Mouse (Mus musculus) kidney, adult 2 months (tissue): ENCODE results near the gene Utrn. TPM values are rescaled to one million over a fixed set of nuclear protein-coding genes. Genes with fewer than 3 reads are reported as not detected.

Experiments
- DNase-seq: peaks from one replicate; pipeline ENCODE4 v3.0.0; 2021
- H3K27ac ChIP-seq: fragments of 200-500 bp; 2 replicates; pipeline ENCODE4 v1.5.1; 2012; ENCODE audit warnings: low read depth, low read length, control low read depth, inconsistent platforms; ENCODE audit not compliant: insufficient read depth
- H3K27me3 ChIP-seq: fragments of 200-500 bp; replicated peaks from 2 replicates; pipeline ENCODE4 v1.6.1; 2012; ENCODE audit warnings: mild to moderate bottlenecking, moderate library complexity, low read length, inconsistent platforms; ENCODE audit not compliant: control insufficient read depth, insufficient read depth
- H3K36me3 ChIP-seq: fragments of 200-500 bp; 2 replicates; pipeline ENCODE4 v1.6.1; 2012; ENCODE audit warnings: mild to moderate bottlenecking, moderate library complexity, low read length, inconsistent platforms; ENCODE audit not compliant: control insufficient read depth, insufficient read depth
- H3K4me1 ChIP-seq: fragments of 200-500 bp; 2 replicates; pipeline ENCODE4 v1.6.1; 2011; ENCODE audit warnings: low read length; ENCODE audit not compliant: control insufficient read depth, insufficient read depth
- H3K4me3 ChIP-seq: fragments of 200-500 bp; 2 replicates; pipeline ENCODE4 v1.5.1; 2011; ENCODE audit warnings: mild to moderate bottlenecking, low read depth, low read length, control low read depth; ENCODE audit not compliant: insufficient read depth
- CTCF ChIP-seq: fragments of 200-500 bp; conservative IDR thresholded peaks from 2 replicates; pipeline ENCODE4 v1.5.1; 2011; ENCODE audit warnings: low read depth, mild to moderate bottlenecking, control low read depth, low read length, moderate library complexity, mixed read lengths; ENCODE audit not compliant: insufficient read depth, insufficient read length
- POLR2A ChIP-seq: fragments of 200-500 bp; IDR thresholded peaks from one replicate; pipeline ENCODE4 v1.6.1; 2011; ENCODE audit warnings: low read depth, low read length, control low read depth
- WGBS: fragments of 180-500 bp; shearing (Covaris S2); methylation state at CpG from one replicate; pipeline ENCODE4 v1.1.7; 2018; 5-methylcytosine and 5-hydroxymethylcytosine counted together
- polyA plus RNA-seq: library from polyadenylated mRNA; depleted of rRNA; stranded (reverse); fragments of >200 nt; gene quantifications from 2 replicates; pipeline ENCODE4 v1.2.3, GENCODE M21; 2012

The Utrn gene
- polyA plus RNA-seq, 1 experiment, result 20.8 TPM

DNA sequence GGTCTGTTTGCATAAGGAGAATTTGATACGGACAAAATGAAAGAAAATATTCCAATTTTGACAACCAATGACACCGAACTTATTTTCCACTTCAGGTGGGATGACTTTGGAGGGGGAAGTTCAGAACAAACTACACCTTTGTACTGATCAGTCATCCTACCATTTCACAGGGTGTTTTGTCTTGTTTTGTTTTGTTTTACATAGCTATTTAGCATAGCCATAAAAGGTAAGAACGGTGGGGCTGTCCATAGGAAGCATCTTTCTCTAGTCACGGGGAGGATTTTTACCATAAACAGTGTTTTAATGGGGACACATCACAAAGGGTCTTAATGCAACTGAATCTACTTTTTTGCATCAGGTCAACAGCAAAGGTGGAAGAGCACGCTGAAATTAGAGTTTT, 319.9 kb downstream of the Utrn start:
- DNase-seq, result no peak
- TF ChIP-seq CTCF (no peak), POLR2A (no peak)
- 43% methylated on average over 5 of the region's 5 CpGs for WGBS

GRCm38 (mm10) chr10:12548616-12549084, 320.5 kb downstream of the Utrn start:
- Histone ChIP-seq H3K36me3 (no peaks in the 10 kb centered on the region), H3K27me3 (no peaks in the 10 kb centered on the region), H3K4me1 (0 out of 2 replicates have a peak, but pooled peaks cover 3% of the 10 kb centered on the region), H3K27ac (no peak overlapping the region), H3K4me3 (peak overlapping the region; percentile 32)
- peak; percentile 48 for DNase-seq
- WGBS, result 6% methylated on average over 13 of the region's 13 CpGs
- TF ChIP-seq POLR2A (no peak), CTCF (peak; percentile 32; the same call in 1 of the 2 replicates)

More for the DNA sequence above, 319.9 kb downstream of the Utrn start:
- Histone ChIP-seq H3K4me1 (0 out of 2 replicates have a peak, but pooled peaks cover 3% of the 10 kb centered on the region), H3K4me3 (no peak overlapping the region), H3K27me3 (no peaks in the 10 kb centered on the region), H3K36me3 (no peaks in the 10 kb centered on the region), H3K27ac (no peak overlapping the region)

DNA sequence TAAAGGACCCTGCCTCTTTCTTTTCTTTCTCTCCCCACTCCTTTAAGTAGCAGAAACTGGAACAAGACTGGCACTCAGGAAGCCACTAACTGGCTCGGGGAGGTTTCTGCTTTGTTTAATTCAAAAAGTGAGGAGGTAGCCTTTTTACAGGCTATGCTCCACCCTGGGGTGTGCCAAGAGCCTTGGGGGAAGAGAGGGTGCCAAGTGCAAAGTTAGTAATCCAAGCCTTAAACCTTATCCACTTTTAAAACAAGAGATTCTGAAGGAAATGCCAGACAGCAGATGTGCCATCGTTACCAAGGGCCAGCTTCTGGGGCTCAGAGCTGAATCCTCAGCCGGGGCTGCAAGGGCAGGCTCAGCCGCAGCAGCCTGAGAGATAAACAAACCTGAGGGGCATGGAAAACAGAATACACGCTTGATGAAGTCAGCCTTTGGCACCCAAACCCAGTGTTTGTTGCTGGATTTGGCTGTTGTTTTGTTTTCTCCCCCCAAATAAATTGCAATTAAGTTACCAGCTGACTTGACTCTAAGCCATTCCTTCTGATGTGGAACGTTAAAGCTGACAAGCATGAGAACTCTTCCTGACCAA, 322.0 kb downstream of the Utrn start:
- TF ChIP-seq POLR2A (no peak), CTCF (no peak)
- Histone ChIP-seq H3K36me3 (no peaks in the 10 kb centered on the region), H3K4me1 (0 out of 2 replicates have a peak, but pooled peaks cover 3% of the 10 kb centered on the region), H3K27me3 (no peaks in the 10 kb centered on the region), H3K4me3 (no peak overlapping the region), H3K27ac (no peak overlapping the region)
- WGBS, result 31% methylated on average over 6 of the region's 6 CpGs
- no peak for DNase-seq

DNA sequence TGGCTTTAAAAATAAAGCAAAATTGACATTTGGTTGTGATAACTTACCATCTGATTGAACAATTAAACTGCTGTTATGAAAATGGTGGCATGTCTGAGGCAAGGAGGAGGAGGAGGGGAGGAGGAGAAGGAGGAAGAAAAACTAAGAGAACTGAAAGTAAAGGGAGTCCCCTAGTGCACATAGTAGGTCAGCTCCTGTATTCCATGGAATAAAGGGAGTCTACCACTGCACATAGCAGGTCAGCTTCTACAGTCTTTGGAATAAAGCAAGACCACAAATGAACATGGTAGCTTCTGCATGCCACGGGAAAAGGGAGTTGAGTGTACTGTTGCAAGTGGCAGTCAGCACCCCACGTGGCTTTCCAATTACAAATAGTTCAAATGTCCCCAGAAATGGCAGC, 323.7 kb downstream of the Utrn start:
- H3K27ac ChIP-seq, result no peak overlapping the region
- H3K36me3 ChIP-seq, result no peaks in the 10 kb centered on the region
- H3K27me3 ChIP-seq, result no peaks in the 10 kb centered on the region
- no peak overlapping the region for H3K4me3 ChIP-seq
- TF ChIP-seq CTCF (no peak), POLR2A (no peak)
- H3K4me1 ChIP-seq, result 0 out of 2 replicates have a peak, but pooled peaks cover 3% of the 10 kb centered on the region
- DNase-seq, result no peak
- 60% methylated on average over 2 of the region's 2 CpGs for WGBS

DNA sequence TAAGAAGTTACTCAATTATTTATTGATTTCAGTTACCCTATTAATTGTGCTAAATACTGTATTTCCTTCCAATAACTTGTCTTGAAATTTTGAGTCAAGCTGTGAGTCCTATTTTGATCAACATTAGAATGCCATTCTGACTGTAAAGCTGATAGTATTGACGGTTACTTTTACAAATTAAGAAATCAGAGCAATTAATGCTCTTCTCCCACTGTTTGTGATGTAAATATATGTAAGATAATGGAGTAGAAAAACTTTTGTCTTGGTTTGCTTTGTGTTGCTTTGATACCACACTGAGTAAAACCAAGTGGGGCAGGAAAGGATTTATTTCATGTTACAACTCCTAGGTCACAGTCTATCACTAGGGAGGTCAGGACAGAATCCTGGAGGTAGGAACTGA, 327.4 kb downstream of the Utrn start:
- Histone ChIP-seq H3K36me3 (no peaks in the 10 kb centered on the region), H3K4me1 (no peaks in the 10 kb centered on the region), H3K4me3 (no peak overlapping the region), H3K27ac (no peak overlapping the region), H3K27me3 (no peaks in the 10 kb centered on the region)
- no peak for DNase-seq
- no peak for TF ChIP-seq POLR2A
- TF ChIP-seq CTCF, result no peak
- WGBS, result 95% methylated on average over 1 of the region's 1 CpGs

DNA sequence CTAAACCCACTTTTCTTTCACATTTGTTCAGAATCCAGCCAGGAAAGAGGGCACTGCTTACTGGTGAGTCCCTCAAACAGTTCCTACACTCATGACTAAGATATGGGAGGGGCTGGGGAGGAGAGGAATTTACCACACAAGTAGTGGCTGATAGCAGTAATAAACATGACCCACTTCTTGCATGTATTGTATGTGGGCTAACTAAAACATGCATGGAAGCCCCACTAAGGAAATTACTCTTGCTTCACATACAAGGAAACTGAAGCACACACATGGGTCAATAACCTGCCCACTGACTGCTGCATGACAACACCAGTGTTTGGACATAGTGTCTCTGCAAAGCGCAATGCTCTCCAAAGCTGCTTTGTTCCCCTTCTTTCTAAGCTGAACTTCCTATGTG, 333.9 kb downstream of the Utrn start:
- Histone ChIP-seq H3K27ac (no peak overlapping the region), H3K27me3 (no peaks in the 10 kb centered on the region), H3K4me3 (no peak overlapping the region), H3K4me1 (no peaks in the 10 kb centered on the region), H3K36me3 (no peaks in the 10 kb centered on the region)
- no peak for DNase-seq
- 95% methylated on average over 1 of the region's 1 CpGs for WGBS
- no peak for TF ChIP-seq POLR2A

GRCm38 (mm10) chr10:12534801-12535200, 334.4 kb downstream of the Utrn start:
- Histone ChIP-seq H3K4me3 (no peak overlapping the region), H3K27ac (no peak overlapping the region), H3K27me3 (no peaks in the 10 kb centered on the region), H3K4me1 (no peaks in the 10 kb centered on the region), H3K36me3 (no peaks in the 10 kb centered on the region)
- 80% methylated on average over 3 of the region's 3 CpGs for WGBS
- TF ChIP-seq POLR2A (no peak), CTCF (no peak)
- DNase-seq, result no peak
